Mouse (Mus musculus) neural tube, embryonic 14.5 days (tissue): ENCODE results near the gene Fastk. TPM values are rescaled to one million over a fixed set of nuclear protein-coding genes. Genes with fewer than 3 reads are reported as not detected.

ENCODE experiments used
- ATAC-seq: fragments of 200-750 bp; cut with Nextera tagmentation; 2 replicates; pipeline ENCODE4 v1.8.0; 2017; ENCODE audit warnings: low read depth, mild to moderate bottlenecking, moderate TSS enrichment, moderate library complexity
- H3K27ac ChIP-seq: fragments of 300-500 bp; sonication (generic); 2 replicates; pipeline ENCODE4 v1.5.1; 2014; ENCODE audit warnings: low read depth, mild to moderate bottlenecking, control low read depth, low read length, moderate library complexity, mixed read lengths
- H3K27me3 ChIP-seq: fragments of 300-500 bp; sonication (generic); 2 replicates; pipeline ENCODE4 v1.6.1; 2014; ENCODE audit warnings: low read length; ENCODE audit not compliant: control insufficient read depth, insufficient read depth
- H3K36me3 ChIP-seq: fragments of 300-500 bp; sonication (generic); 2 replicates; pipeline ENCODE4 v1.6.1; 2014; ENCODE audit warnings: low read length, mixed read lengths; ENCODE audit not compliant: control insufficient read depth, insufficient read depth
- H3K4me1 ChIP-seq: fragments of 300-500 bp; sonication (generic); 2 replicates; pipeline ENCODE4 v1.6.1; 2014; ENCODE audit warnings: low read length; ENCODE audit not compliant: control insufficient read depth, insufficient read depth
- H3K4me2 ChIP-seq: fragments of 300-500 bp; sonication (generic); 2 replicates; pipeline ENCODE4 v1.6.1; 2014; ENCODE audit warnings: mild to moderate bottlenecking, low read depth, low read length, control low read depth
- H3K4me3 ChIP-seq: fragments of 300-500 bp; sonication (generic); 2 replicates; pipeline ENCODE4 v1.5.1; 2014; ENCODE audit warnings: low read depth, low read length, control low read depth, mixed read lengths
- H3K9ac ChIP-seq: fragments of 300-500 bp; sonication (generic); replicated peaks from 2 replicates; pipeline ENCODE4 v1.6.1; 2014; ENCODE audit warnings: low read depth, mild to moderate bottlenecking, control low read depth, low read length, mixed read lengths
- H3K9me3 ChIP-seq: fragments of 300-500 bp; sonication (generic); 2 replicates; pipeline ENCODE4 v1.6.1; 2016; ENCODE audit warnings: low read length; ENCODE audit not compliant: control insufficient read depth
- WGBS: fragments of 180-500 bp; shearing (Covaris S2); extraction: QIAGEN DNeasy Blood & Tissue Kit; methylation state at CpG from one replicate; pipeline ENCODE4 v1.1.7; 2014; 5-methylcytosine and 5-hydroxymethylcytosine counted together
- polyA plus RNA-seq: library from polyadenylated mRNA; unstranded; fragments of >200 nt; fragmentation: Nextera tagmentation; extraction: Ambion mirVana; gene quantifications from 2 replicates; pipeline ENCODE4 v1.2.1, GENCODE M21; 2014

The Fastk gene
- polyA plus RNA-seq, 1 experiment from 2014 or later: 97.7 TPM

DNA sequence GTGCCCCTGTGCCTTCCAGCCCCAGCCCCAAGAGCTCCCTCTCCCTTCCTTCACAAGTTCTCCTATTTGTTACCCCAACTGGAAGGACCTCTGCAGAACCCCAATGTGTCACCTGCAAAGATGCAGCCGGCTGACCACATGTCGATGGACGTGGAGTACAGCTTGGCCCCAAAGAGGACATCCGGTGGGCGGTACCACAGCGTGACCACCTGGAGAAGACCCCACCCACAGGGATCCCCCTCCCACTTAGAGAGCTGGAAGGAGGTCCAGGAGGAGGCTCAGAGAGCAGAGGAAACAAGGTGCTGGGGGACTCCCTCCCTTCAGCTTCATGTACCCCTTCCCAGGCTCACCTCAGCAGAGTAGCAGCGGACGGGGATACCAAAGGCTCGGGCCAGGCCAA, 24.7 kb downstream of the Fastk start:
- Histone ChIP-seq H3K4me2 (no peak overlapping the region), H3K27ac (no peak overlapping the region), H3K27me3 (no peaks in the 10 kb centered on the region), H3K36me3 (peaks cover 7% of the 10 kb centered on the region; the same call in 1 of the 2 replicates), H3K9ac (no peak overlapping the region), H3K4me1 (peaks cover 20% of the 10 kb centered on the region; the same call in 1 of the 2 replicates), H3K4me3 (no peak overlapping the region), H3K9me3 (no peaks in the 10 kb centered on the region)
- no peak for ATAC-seq
- 91% methylated on average over 9 of the region's 9 CpGs for WGBS

DNA sequence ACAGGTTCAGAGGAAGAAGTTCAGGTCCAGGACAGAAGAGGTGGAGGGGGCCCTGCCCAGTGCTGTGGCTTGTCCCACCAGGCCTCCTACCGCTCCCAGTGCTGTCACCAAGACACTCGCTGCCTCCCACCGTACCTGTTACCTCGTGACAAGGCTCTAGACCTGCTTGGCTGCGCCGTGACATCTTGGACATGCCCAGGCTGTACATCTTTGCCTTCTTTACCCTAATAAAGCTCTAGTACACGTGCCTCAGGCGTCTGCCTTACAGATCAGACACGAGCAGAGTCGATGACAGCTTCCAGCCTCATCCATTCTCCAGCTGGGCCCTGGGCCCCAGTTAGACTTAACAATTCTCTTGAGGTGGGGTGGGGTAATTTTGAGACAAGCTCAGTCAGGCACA, 27.5 kb downstream of the Fastk start:
- H3K36me3 ChIP-seq: peaks cover 7% of the 10 kb centered on the region; the same call in 1 of the 2 replicates
- WGBS: 89% methylated on average over 10 of the region's 10 CpGs
- no peaks in the 10 kb centered on the region for H3K27me3 ChIP-seq
- no peaks in the 10 kb centered on the region for H3K9me3 ChIP-seq
- no peak overlapping the region for H3K4me2 ChIP-seq
- no peak overlapping the region for H3K9ac ChIP-seq
- ATAC-seq: no peak
- H3K27ac ChIP-seq: no peak overlapping the region
- no peak overlapping the region for H3K4me3 ChIP-seq
- H3K4me1 ChIP-seq: peaks cover 10% of the 10 kb centered on the region; the same call in 1 of the 2 replicates

DNA sequence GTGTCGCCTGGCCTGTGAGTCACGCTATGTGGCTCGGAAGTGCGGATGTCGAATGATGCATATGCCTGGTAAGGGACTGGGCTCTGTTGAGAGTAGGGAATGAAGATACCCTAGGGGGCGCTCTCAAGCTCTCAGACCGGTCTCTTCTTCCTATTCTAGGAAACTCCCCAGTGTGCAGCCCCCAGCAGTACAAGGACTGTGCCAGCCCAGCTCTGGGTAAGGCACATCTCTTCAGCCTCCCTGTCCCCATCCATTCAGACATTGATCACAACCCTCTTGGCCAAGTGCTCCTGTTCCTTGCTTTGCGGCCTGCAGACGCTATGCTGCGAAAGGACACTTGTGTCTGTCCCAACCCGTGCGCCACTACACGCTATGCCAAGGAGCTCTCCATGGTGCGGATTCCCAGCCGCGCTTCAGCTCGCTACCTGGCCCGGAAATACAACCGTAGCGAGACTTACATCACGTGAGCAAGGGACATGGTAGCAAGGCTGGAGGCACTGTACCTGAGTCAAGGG, 28.8 kb downstream of the Fastk start:
- peak; percentile 78 for ATAC-seq
- WGBS: 4% methylated on average over 21 of the region's 21 CpGs
- no peak overlapping the region for H3K27ac ChIP-seq
- no peak overlapping the region for H3K4me3 ChIP-seq
- H3K36me3 ChIP-seq: peaks cover 7% of the 10 kb centered on the region; the same call in 1 of the 2 replicates
- no peaks in the 10 kb centered on the region for H3K9me3 ChIP-seq
- peak overlapping the region; percentile 23; the same call in 1 of the 2 replicates for H3K4me2 ChIP-seq
- 0 out of 2 replicates have a peak, but pooled peaks cover 8% of the 10 kb centered on the region for H3K4me1 ChIP-seq
- H3K9ac ChIP-seq: no peak overlapping the region
- H3K27me3 ChIP-seq: no peaks in the 10 kb centered on the region

DNA sequence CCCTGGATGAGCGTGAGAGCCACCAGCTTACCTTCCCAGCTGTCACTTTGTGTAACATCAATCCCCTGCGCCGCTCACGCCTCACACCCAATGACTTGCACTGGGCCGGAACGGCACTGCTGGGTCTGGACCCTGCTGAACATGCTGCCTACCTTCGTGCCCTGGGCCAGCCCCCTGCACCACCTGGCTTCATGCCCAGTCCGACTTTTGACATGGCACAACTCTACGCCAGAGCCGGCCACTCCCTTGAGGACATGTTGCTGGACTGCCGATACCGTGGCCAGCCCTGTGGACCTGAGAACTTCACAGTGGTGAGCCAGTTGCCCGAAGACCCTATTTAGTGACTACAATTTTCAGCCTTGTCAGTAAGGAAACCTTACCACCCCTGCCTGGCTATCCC, 31.1 kb downstream of the Fastk start:
- 85% methylated on average over 13 of the region's 13 CpGs for WGBS
- H3K9ac ChIP-seq: no peak overlapping the region
- H3K4me1 ChIP-seq: 0 out of 2 replicates have a peak, but pooled peaks cover 8% of the 10 kb centered on the region
- no peak overlapping the region for H3K27ac ChIP-seq
- no peaks in the 10 kb centered on the region for H3K27me3 ChIP-seq
- H3K4me2 ChIP-seq: no peak overlapping the region
- ATAC-seq: no peak
- H3K36me3 ChIP-seq: 0 out of 2 replicates have a peak, but pooled peaks cover 6% of the 10 kb centered on the region
- no peaks in the 10 kb centered on the region for H3K9me3 ChIP-seq
- no peak overlapping the region for H3K4me3 ChIP-seq

DNA sequence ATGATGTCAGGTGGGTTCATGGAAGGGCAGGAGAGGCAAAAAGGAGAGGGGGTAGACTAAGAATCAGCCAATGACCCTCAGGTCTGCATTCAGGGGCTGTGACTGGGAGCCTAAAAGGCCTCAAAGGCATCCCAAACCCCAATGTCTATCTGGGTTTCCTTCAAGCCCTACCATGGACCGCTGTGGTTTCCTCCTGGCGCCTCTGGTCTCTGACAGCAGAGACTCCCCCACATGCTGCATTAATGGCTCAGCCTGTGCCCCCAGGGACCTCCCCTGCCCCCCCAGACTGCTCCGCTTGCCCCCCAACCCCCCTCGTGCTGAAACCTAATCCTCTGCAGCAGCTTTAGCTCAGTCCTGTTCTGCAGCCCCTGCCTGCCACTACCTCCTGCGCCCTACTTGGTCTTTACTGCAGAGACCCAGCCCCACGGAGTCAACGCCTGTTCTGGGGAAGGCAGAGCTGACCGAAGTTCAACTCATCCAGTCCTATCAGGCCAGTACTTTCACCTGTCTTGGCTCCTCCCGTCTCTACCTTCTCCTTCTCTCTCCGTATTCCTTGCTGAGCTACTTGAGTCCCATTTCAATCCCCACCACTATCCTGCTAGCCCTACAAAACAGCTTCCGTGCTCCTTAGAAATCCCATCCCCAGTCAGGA, 31.9 kb downstream of the Fastk start, which contains the start of gene Asic3:
Gene Asic3 (plus strand): TSS at position 351 of the 652 bp plus-strand sequence.
- WGBS: 51% methylated on average over 11 of the region's 11 CpGs
- no peak within 1 kb of the TSS for H3K4me2 ChIP-seq
- 0 out of 2 replicates have a peak, but pooled peaks cover 8% of the 10 kb centered on the region for H3K4me1 ChIP-seq
- H3K4me3 ChIP-seq: no peak within 1 kb of the TSS
- H3K36me3 ChIP-seq: 0 out of 2 replicates have a peak, but pooled peaks cover 3% of the 10 kb centered on the region
- no peak for ATAC-seq
- no peaks in the 10 kb centered on the region for H3K27me3 ChIP-seq
- no peak within 1 kb of the TSS for H3K27ac ChIP-seq
- H3K9ac ChIP-seq: no peak within 1 kb of the TSS
- no peaks in the 10 kb centered on the region for H3K9me3 ChIP-seq

DNA sequence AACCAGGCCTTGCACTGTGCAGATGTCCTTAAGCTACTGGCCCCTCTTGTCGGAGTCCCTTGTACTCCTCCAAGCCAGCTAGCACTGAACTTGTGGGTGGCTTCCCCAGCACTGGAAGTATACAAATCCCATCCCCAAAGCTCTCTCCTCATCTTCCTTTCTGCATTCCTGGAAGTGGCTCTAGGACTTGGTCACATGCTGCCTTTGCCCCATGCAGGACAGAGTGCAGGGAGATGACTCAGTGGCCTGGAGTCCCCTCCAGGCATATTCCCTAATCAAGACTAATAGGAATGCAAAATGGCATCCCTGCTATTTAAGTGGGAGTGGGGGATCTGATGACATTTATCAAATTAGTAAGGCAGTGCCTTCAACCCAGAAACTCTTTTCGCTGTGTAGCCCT, 33.0 kb downstream of the Fastk start:
- ATAC-seq: no peak
- H3K4me2 ChIP-seq: no peak overlapping the region
- no peak overlapping the region for H3K4me3 ChIP-seq
- no peaks in the 10 kb centered on the region for H3K9me3 ChIP-seq
- peaks cover 10% of the 10 kb centered on the region; the same call in 1 of the 2 replicates for H3K36me3 ChIP-seq
- H3K4me1 ChIP-seq: 0 out of 2 replicates have a peak, but pooled peaks cover 8% of the 10 kb centered on the region
- H3K9ac ChIP-seq: no peak overlapping the region
- 87% methylated on average over 2 of the region's 2 CpGs for WGBS
- no peak overlapping the region for H3K27ac ChIP-seq
- no peaks in the 10 kb centered on the region for H3K27me3 ChIP-seq

DNA sequence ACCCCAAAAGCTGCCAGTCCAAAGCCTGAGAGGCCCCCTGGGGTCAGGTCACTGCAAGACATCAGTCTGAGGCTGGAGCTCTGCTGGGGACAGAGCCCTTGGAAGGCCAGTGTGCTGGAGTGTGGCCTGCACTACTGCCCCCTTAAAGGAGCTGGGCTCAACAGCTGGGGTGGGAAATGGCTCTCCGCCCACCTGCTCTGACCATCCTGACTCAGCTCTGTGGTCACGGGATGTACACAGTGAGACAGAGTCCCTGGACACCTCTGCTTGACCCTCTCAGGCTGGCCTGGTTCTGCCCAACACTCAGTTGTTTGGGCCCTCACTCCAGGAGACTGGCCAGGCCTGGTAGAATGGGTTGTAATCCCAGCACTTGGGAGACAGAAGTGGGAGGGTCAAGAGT, 35.6 kb downstream of the Fastk start:
- Histone ChIP-seq H3K4me3 (no peak overlapping the region), H3K27me3 (no peaks in the 10 kb centered on the region), H3K36me3 (peaks cover 12% of the 10 kb centered on the region; the same call in 1 of the 2 replicates), H3K9ac (no peak overlapping the region), H3K27ac (no peak overlapping the region), H3K9me3 (no peaks in the 10 kb centered on the region), H3K4me2 (no peak overlapping the region), H3K4me1 (no peaks in the 10 kb centered on the region)
- no peak for ATAC-seq
- WGBS: 88% methylated on average over 2 of the region's 2 CpGs

DNA sequence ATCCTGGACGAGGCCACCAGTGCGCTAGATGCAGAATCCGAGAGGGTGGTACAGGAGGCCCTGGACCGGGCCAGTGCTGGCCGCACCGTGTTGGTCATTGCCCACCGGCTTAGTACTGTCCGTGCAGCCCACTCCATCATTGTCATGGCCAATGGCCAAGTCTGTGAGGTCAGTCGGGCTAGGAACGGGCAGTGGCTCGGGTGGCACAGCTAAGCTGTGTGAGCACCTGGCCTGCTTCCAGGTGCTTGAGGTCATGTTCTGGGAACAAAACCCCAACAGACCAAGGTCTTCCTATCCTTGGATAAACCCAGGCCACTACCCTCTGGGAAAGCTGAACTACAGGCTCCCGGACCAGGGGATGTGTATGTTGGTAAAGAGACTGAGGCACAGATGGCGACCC, 36.4 kb downstream of the Fastk start:
- Histone ChIP-seq H3K4me1 (no peaks in the 10 kb centered on the region), H3K27me3 (no peaks in the 10 kb centered on the region), H3K4me3 (no peak overlapping the region), H3K36me3 (peaks cover 12% of the 10 kb centered on the region; the same call in 1 of the 2 replicates), H3K9ac (no peak overlapping the region), H3K27ac (no peak overlapping the region), H3K9me3 (no peaks in the 10 kb centered on the region), H3K4me2 (no peak overlapping the region)
- ATAC-seq: no peak
- WGBS: 93% methylated on average over 13 of the region's 13 CpGs

DNA sequence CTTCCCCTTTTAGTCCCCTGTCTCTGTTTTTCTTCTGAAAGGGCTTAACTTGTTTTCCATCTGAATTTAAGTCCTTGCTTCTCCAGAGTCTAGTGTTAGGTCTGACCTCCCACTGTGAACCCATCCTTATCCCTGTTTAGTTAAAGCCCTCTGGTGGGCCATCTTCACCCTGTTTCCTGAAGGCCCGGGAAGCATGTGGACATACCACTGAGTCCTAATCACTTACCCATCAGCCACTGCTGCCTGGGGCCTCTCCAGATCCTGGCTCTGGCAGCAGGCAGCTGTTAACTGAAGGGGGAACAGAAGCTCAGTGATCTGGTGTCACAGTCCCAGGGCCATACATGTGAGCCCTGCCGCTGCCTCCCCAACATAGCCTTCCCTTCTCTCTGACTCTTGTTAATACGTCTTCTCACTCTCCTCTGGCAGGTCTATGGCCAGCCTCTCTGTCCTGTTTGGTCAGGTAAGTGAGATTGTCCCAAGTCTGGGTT, 39.7 kb downstream of the Fastk start:
- H3K4me2 ChIP-seq: no peak overlapping the region
- no peak overlapping the region for H3K27ac ChIP-seq
- no peaks in the 10 kb centered on the region for H3K27me3 ChIP-seq
- no peak for ATAC-seq
- WGBS: 71% methylated on average over 3 of the region's 3 CpGs
- H3K4me3 ChIP-seq: no peak overlapping the region
- H3K9me3 ChIP-seq: no peaks in the 10 kb centered on the region
- H3K4me1 ChIP-seq: no peaks in the 10 kb centered on the region
- H3K9ac ChIP-seq: no peak overlapping the region
- H3K36me3 ChIP-seq: peaks cover 19% of the 10 kb centered on the region
